Mouse (Mus musculus) midbrain, postnatal 0 days (tissue): ENCODE results near the gene Vsig2. TPM values are rescaled to one million over a fixed set of nuclear protein-coding genes. Genes with fewer than 3 reads are reported as not detected.

ENCODE experiments used
- ATAC-seq: fragments of 200-750 bp; cut with Nextera tagmentation; 2 replicates; pipeline ENCODE4 v1.8.0; 2017; ENCODE audit warnings: moderate number of reproducible peaks, mild to moderate bottlenecking, moderate TSS enrichment, moderate library complexity; ENCODE audit not compliant: low FRiP score
- DNase-seq: peaks from one replicate; pipeline ENCODE4 v3.0.0-alpha.2; 2015; ENCODE audit warnings: low spot score
- H3K27ac ChIP-seq: fragments of 300-500 bp; sonication (generic); 2 replicates; pipeline ENCODE4 v1.5.1; 2014; ENCODE audit warnings: low read depth, mild to moderate bottlenecking, low read length, mixed read lengths
- H3K27me3 ChIP-seq: fragments of 300-500 bp; sonication (generic); 2 replicates; pipeline ENCODE4 v1.6.1; 2014; ENCODE audit warnings: low read length, control low read depth, mixed read lengths; ENCODE audit not compliant: insufficient read depth
- H3K36me3 ChIP-seq: fragments of 300-500 bp; sonication (generic); 2 replicates; pipeline ENCODE4 v1.6.1; 2014; ENCODE audit warnings: low read length, control low read depth, mixed read lengths; ENCODE audit not compliant: insufficient read depth
- H3K4me1 ChIP-seq: fragments of 300-500 bp; sonication (generic); 2 replicates; pipeline ENCODE4 v1.6.1; 2014; ENCODE audit warnings: mild to moderate bottlenecking, control low read depth, antibody characterized with exemption, low read length, mixed read lengths; ENCODE audit not compliant: insufficient read depth
- H3K4me2 ChIP-seq: fragments of 300-500 bp; sonication (generic); 2 replicates; pipeline ENCODE4 v1.6.1; 2014; ENCODE audit warnings: low read depth, mild to moderate bottlenecking, low read length, mixed read lengths; ENCODE audit not compliant: poor library complexity, severe bottlenecking
- H3K4me3 ChIP-seq: fragments of 300-500 bp; sonication (generic); 2 replicates; pipeline ENCODE4 v1.5.1; 2014; ENCODE audit warnings: low read depth, mild to moderate bottlenecking, low read length, moderate library complexity
- H3K9ac ChIP-seq: fragments of 300-500 bp; sonication (generic); replicated peaks from 2 replicates; pipeline ENCODE4 v1.6.1; 2014; ENCODE audit warnings: mild to moderate bottlenecking, low read length, moderate library complexity, mixed read lengths; ENCODE audit not compliant: poor library complexity, severe bottlenecking
- H3K9me3 ChIP-seq: fragments of 300-500 bp; sonication (generic); 2 replicates; pipeline ENCODE4 v1.6.1; 2016; ENCODE audit warnings: low read length, control low read depth
- CTCF ChIP-seq: IDR thresholded peaks from 2 replicates; pipeline ENCODE4 v1.5.1; 2016; ENCODE audit warnings: antibody characterized with exemption, mild to moderate bottlenecking
- WGBS: fragments of 180-500 bp; shearing (Covaris S2); extraction: QIAGEN DNeasy Blood & Tissue Kit; methylation state at CpG from one replicate; pipeline ENCODE4 v1.1.7; 2014; 5-methylcytosine and 5-hydroxymethylcytosine counted together
- polyA plus RNA-seq: library from polyadenylated mRNA; unstranded; fragments of >200 nt; fragmentation: Nextera tagmentation; extraction: Ambion mirVana; gene quantifications from 2 replicates; pipeline ENCODE4 v1.2.1, GENCODE M21; 2015
- total RNA-seq: library from RNA; depleted of rRNA; stranded (reverse); fragments of >200 nt; gene quantifications from 2 replicates; pipeline ENCODE4 v1.2.3, GENCODE M21; 2014

Gene Vsig2
- total and polyA plus RNA-seq, 2 experiments from 2014 or later, result 1.7 to 6.1 TPM

GRCm38 (mm10) chr9:37576436-37576930 is 37.4 kb downstream of the Vsig2 start:
- no peaks in the 10 kb centered on the region for H3K27me3 ChIP-seq
- 0 out of 2 replicates have a peak, but pooled peaks cover 5% of the 10 kb centered on the region for H3K4me1 ChIP-seq
- H3K36me3 ChIP-seq, result no peaks in the 10 kb centered on the region
- ATAC-seq (peak; percentile 69; the same call in 1 of the 2 replicates), DNase-seq (peak; percentile 24)
- H3K4me3 ChIP-seq, result no peak overlapping the region
- peak overlapping the region; percentile 33; the same call in 1 of the 2 replicates for H3K4me2 ChIP-seq
- H3K9ac ChIP-seq, result peak overlapping the region; percentile 33; the same call in 1 of the 2 replicates
- H3K27ac ChIP-seq, result peak overlapping the region; percentile 77
- 34% methylated on average over 14 of the region's 14 CpGs for WGBS
- no peak for TF ChIP-seq CTCF
- no peaks in the 10 kb centered on the region for H3K9me3 ChIP-seq

GRCm38 (mm10) chr9:37583594-37583993 is 44.5 kb downstream of the Vsig2 start:
- no peaks in the 10 kb centered on the region for H3K4me1 ChIP-seq
- no peak overlapping the region for H3K9ac ChIP-seq
- WGBS, result 82% methylated on average over 5 of the region's 5 CpGs
- H3K9me3 ChIP-seq, result no peaks in the 10 kb centered on the region
- TF ChIP-seq CTCF, result no peak
- H3K4me3 ChIP-seq, result no peak overlapping the region
- no peak overlapping the region for H3K27ac ChIP-seq
- H3K36me3 ChIP-seq, result no peaks in the 10 kb centered on the region
- H3K27me3 ChIP-seq, result no peaks in the 10 kb centered on the region
- ATAC-seq, result no peak
- DNase-seq, result no peak
- no peak overlapping the region for H3K4me2 ChIP-seq

- Histone ChIP-seq H3K9me3 (no peaks in the 10 kb centered on the region), H3K4me3 (no peak overlapping the region), H3K36me3 (no peaks in the 10 kb centered on the region), H3K4me1 (no peaks in the 10 kb centered on the region), H3K27ac (no peak overlapping the region; the same call in 1 of the 2 replicates), H3K9ac (no peak overlapping the region), H3K4me2 (no peak overlapping the region), H3K27me3 (no peaks in the 10 kb centered on the region)
- DNase-seq (peak; percentile 40), ATAC-seq (no peak)
- 67% methylated on average over 4 of the region's 4 CpGs for WGBS
- no peak for TF ChIP-seq CTCF
These were observed 47.7 kb downstream of the Vsig2 start for GRCm38 (mm10) chr9:37586718-37587117.

GRCm38 (mm10) chr9:37590381-37590780 is 51.3 kb downstream of the Vsig2 start:
- no peaks in the 10 kb centered on the region for H3K4me1 ChIP-seq
- TF ChIP-seq CTCF, result no peak
- H3K27ac ChIP-seq, result no peak overlapping the region
- WGBS, result 86% methylated on average over 4 of the region's 4 CpGs
- no peaks in the 10 kb centered on the region for H3K9me3 ChIP-seq
- no peaks in the 10 kb centered on the region for H3K36me3 ChIP-seq
- H3K27me3 ChIP-seq, result no peaks in the 10 kb centered on the region
- DNase-seq (no peak), ATAC-seq (no peak)
- H3K4me2 ChIP-seq, result no peak overlapping the region
- H3K9ac ChIP-seq, result no peak overlapping the region
- H3K4me3 ChIP-seq, result no peak overlapping the region

- H3K4me2 ChIP-seq, result no peak overlapping the region
- TF ChIP-seq CTCF, result no peak
- ATAC-seq, result no peak
These were observed 53.0 kb downstream of the Vsig2 start for GRCm38 (mm10) chr9:37592025-37592424.

GRCm38 (mm10) chr9:37592633-37593032 is 53.6 kb downstream of the Vsig2 start:
- no peak overlapping the region for H3K4me3 ChIP-seq
- H3K9ac ChIP-seq, result no peak overlapping the region
- WGBS, result 58% methylated on average over 6 of the region's 6 CpGs
- DNase-seq, result no peak
- no peak overlapping the region for H3K27ac ChIP-seq
- no peaks in the 10 kb centered on the region for H3K36me3 ChIP-seq
- no peak for ATAC-seq
- H3K4me2 ChIP-seq, result no peak overlapping the region
- no peaks in the 10 kb centered on the region for H3K27me3 ChIP-seq
- H3K9me3 ChIP-seq, result no peaks in the 10 kb centered on the region
- no peaks in the 10 kb centered on the region for H3K4me1 ChIP-seq
- no peak for TF ChIP-seq CTCF

More at GRCm38 (mm10) chr9:37592025-37592424, 53.0 kb downstream of the Vsig2 start:
- Histone ChIP-seq H3K4me1 (no peaks in the 10 kb centered on the region), H3K27me3 (no peaks in the 10 kb centered on the region), H3K9me3 (no peaks in the 10 kb centered on the region), H3K36me3 (no peaks in the 10 kb centered on the region), H3K9ac (no peak overlapping the region), H3K27ac (no peak overlapping the region), H3K4me3 (no peak overlapping the region)
- WGBS, result 73% methylated on average over 2 of the region's 2 CpGs
- DNase-seq, result no peak
